Mouse (Mus musculus): ENCODE results near the gene Gm14851. TPM values are rescaled to one million over a fixed set of nuclear protein-coding genes. Genes with fewer than 3 reads are reported as not detected.
"Not testable (repeated sequence)": the region's sequence is repeated elsewhere in the genome, so short reads cannot be mapped to it uniquely, and the experiment has no call there.

Gene Gm14851
- not detected for total RNA-seq (2021)

DNA sequence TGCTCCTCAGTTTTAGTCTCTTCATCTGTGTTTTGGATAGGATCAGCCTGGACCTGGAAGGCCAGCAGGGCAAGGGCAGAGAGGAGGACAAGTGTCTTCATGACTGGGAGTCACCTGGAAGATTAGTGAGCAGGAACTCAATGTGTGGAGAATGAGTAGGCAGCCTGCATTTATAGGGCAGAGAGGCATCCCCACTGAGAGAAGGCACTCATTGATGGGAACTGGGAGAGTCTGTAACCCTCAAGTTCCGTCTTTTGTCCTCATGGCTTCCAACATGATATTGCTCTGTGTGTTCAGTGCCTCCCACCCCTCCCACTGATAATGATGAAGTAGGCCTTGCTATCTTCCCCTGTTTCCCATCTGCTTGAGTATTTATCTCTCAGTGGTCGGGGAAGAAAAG lies at the start of gene Gm14851:
Gene Gm14851, minus strand, starts transcription at position 101 of the 400 bp plus-strand sequence.
- intact Hi-C loops (cut with DNase I); DNase-seq (ENCODE audit: low spot score in 2 of 2): not testable (repeated sequence)

GRCm38 (mm10) chr8:21134342-21134741 lies 38.5 kb upstream of the Gm14851 start, which contains the start of gene Defa30:
TSS of gene Defa30 (plus strand) at chr8:21134642.
- DNase-seq (ENCODE audit: low spot score in 2 of 2); intact Hi-C loops (cut with DNase I): not testable (repeated sequence)

DNA sequence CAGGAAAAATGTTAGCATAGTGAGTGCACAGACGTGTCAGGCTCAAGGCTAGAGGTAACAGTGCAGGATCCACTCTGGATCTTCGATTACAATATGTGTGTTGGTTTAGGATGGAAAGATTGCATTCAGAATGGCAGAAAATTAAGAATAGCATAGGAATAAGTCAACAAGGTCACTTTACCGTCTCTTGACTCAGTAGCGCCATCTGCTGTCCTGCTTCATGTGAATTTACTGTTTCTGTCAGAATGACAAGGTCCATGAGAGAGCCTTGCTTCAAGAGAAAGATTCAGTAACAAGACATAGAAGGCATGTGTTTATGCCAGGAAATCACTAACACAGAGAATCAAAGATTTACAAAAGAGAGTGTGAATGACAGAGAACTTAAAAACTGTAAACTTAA lies 2.7 kb downstream of the Gm14851 start:
- intact Hi-C loops (cut with DNase I) = no loop called here

GRCm38 (mm10) chr8:21084142-21084541 lies 11.7 kb downstream of the Gm14851 start, which contains the start of gene Defa25:
TSS of gene Defa25 (plus strand) at chr8:21084442.
- DNase-seq (ENCODE audit: low spot score in 2 of 2); intact Hi-C loops (cut with DNase I): not testable (repeated sequence)

More for the DNA sequence above, 2.7 kb downstream of the Gm14851 start:
- DNase-seq (ENCODE audit: low spot score in 2 of 2) = no peak

- intact Hi-C loops (cut with DNase I); DNase-seq (ENCODE audit: low spot score in 2 of 2): not testable (repeated sequence)
These were observed 31.1 kb downstream of the Gm14851 start, which contains the start of gene Defa35 for GRCm38 (mm10) chr8:21064738-21065137. TSS of gene Defa35 (plus strand) at chr8:21065038.

GRCm38 (mm10) chr8:21054747-21055146 lies 41.1 kb downstream of the Gm14851 start, which contains the start of gene Defa23:
TSS of gene Defa23 (plus strand) at chr8:21055047.
- DNase-seq (ENCODE audit: low spot score in 2 of 2); intact Hi-C loops (cut with DNase I): not testable (repeated sequence)

Other genes starting within 250 kb of the Gm14851 start
- gene Defb33, start 203.4 kb downstream of the Gm14851 start, total RNA-seq (2021) = not detected
- not detected for gene Gm15056, start 193.4 kb downstream of the Gm14851 start, total RNA-seq (2021)
- gene Gm6040, start 174.0 kb downstream of the Gm14851 start, total RNA-seq (2021) = not detected
- gene AY761185, start 151.3 kb downstream of the Gm14851 start, total RNA-seq (2021) = not detected
- not detected for gene Defa21, start 70.5 kb downstream of the Gm14851 start, total RNA-seq (2021)
- gene Defa23, start 41.0 kb downstream of the Gm14851 start, total RNA-seq (2021) = not detected
- gene Defa35, start 31.0 kb downstream of the Gm14851 start, total RNA-seq (2021) = not detected
- gene Defa25, start 11.6 kb downstream of the Gm14851 start, total RNA-seq (2021) = not detected
- gene Defa30, start 38.6 kb upstream of the Gm14851 start, total RNA-seq (2021) = not detected
- gene Defa22, start 66.2 kb upstream of the Gm14851 start, total RNA-seq (2021) = not detected
- gene Defa31, start 95.6 kb upstream of the Gm14851 start, total RNA-seq (2021) = not detected
- not detected for gene Gm15293, start 105.5 kb upstream of the Gm14851 start, total RNA-seq (2021)
- not detected for gene Gm15292, start 153.7 kb upstream of the Gm14851 start, total RNA-seq (2021)
- gene Defa27, start 219.5 kb upstream of the Gm14851 start, total RNA-seq (2021) = not detected
- not detected for gene Defa29, start 231.0 kb upstream of the Gm14851 start, total RNA-seq (2021)